Mouse (Mus musculus): ENCODE results near the gene Katnal1. TPM values are rescaled to one million over a fixed set of nuclear protein-coding genes. Genes with fewer than 3 reads are reported as not detected.

Katnal1 gene
- polyA plus RNA-seq, 1 experiment from 2014 or later: 13.7 TPM

DNA sequence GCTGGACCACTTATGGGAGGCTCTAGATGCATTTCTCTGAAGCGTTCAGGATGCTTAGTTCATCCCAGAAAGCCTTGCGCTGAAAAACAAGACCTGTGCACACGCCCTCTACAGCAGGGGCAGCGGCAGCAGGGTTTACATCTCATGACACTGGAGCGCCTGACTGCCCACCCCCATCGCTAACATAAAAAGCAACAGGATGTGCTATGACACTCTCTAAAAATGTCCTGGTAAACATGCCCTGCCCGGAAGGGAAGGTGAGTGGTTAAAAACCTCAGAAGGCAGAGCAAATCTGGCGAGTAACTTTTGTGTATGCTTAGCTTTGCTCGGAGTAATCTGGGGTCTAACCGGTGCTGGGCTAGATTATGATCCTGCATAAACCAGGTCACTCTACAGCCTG, 62.5 kb downstream of the Katnal1 start:
- Histone ChIP-seq H3K27me3 (no peaks in the 10 kb centered on the region), H3K9ac (no peak overlapping the region), H3K36me3 (no peaks in the 10 kb centered on the region), H3K4me2 (no peak overlapping the region), H3K4me1 (0 out of 2 replicates have a peak, but pooled peaks cover 5% of the 10 kb centered on the region), H3K27ac (no peak overlapping the region), H3K9me3 (replicated peaks) (no peaks in the 10 kb centered on the region), H3K4me3 (replicated peaks) (no peak overlapping the region)
- WGBS: 60% methylated on average over 10 of the region's 10 CpGs
- no peak for ATAC-seq (replicated peaks; ENCODE audit: low FRiP score)

DNA sequence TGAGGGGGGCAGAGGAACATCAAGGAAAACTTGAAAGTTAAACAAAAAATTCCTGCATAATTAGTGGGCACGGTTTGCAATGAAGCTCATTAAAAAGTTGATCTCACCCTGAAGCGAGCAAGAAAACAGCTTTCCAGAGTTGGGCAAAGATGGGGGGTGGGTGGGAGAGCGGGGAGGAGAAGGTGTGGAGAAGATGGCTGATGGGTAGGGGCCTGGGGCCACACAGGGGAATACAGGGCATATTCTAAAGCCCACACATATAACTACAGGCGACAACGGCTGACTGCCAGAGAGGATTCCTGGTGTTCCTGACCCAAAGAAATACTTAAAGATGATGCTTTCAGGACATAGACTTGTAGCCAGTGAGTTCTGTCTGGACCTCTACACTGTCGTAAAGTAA, 65.7 kb downstream of the Katnal1 start:
- H3K27ac ChIP-seq: no peak overlapping the region
- 70% methylated on average over 6 of the region's 6 CpGs for WGBS
- no peaks in the 10 kb centered on the region for H3K36me3 ChIP-seq
- no peak for ATAC-seq (replicated peaks; ENCODE audit: low FRiP score)
- H3K27me3 ChIP-seq: no peaks in the 10 kb centered on the region
- H3K4me1 ChIP-seq: 0 out of 2 replicates have a peak, but pooled peaks cover 8% of the 10 kb centered on the region
- H3K9ac ChIP-seq: no peak overlapping the region
- H3K4me3 ChIP-seq (replicated peaks): no peak overlapping the region
- no peak overlapping the region for H3K4me2 ChIP-seq
- no peaks in the 10 kb centered on the region for H3K9me3 ChIP-seq (replicated peaks)

DNA sequence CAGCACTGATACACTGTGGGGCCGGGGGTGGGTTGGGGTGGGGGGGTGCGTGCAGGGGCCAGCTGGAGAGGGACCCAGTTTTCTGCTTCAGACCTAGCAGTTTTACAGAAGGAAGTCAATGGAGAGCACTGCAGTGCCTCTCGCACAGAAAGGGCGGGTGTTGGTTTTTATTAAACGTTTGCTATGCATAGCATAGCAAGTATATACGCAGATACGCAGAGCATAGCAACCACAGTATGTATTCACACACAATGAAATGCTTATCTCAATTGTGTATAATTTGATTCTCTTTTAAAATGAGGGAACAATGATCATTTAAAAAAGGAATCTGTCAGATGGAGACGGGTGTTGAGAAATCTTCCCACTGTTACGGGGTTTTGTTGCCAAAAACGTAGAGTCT, 66.3 kb downstream of the Katnal1 start:
- no peaks in the 10 kb centered on the region for H3K9me3 ChIP-seq (replicated peaks)
- H3K27me3 ChIP-seq: no peaks in the 10 kb centered on the region
- no peak overlapping the region for H3K9ac ChIP-seq
- ATAC-seq (replicated peaks; ENCODE audit: low FRiP score): no peak
- H3K4me1 ChIP-seq: 0 out of 2 replicates have a peak, but pooled peaks cover 8% of the 10 kb centered on the region
- H3K4me2 ChIP-seq: no peak overlapping the region
- no peaks in the 10 kb centered on the region for H3K36me3 ChIP-seq
- no peak overlapping the region for H3K4me3 ChIP-seq (replicated peaks)
- WGBS: 86% methylated on average over 10 of the region's 10 CpGs
- H3K27ac ChIP-seq: no peak overlapping the region

DNA sequence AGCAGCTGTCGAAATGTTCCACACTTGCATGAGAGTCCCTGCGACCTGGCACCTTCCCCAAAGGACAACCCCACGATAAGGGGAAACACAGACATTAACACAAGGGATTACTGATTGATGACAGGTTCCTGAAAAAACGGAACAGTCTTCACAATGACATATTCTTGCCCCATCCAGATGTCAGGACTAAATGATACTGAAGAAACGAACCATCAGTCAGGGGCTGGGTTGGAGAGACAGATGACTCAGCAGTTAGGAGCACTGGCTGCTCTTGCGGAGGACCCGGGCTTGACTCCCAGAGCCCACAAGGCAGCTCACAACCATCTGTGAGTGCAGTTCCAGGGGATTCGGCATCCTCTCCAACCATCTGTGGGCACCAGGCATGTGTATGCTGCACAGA, 67.0 kb downstream of the Katnal1 start:
- Histone ChIP-seq H3K4me3 (replicated peaks) (no peak overlapping the region), H3K9ac (no peak overlapping the region), H3K9me3 (replicated peaks) (no peaks in the 10 kb centered on the region), H3K27me3 (no peaks in the 10 kb centered on the region), H3K4me1 (0 out of 2 replicates have a peak, but pooled peaks cover 8% of the 10 kb centered on the region), H3K4me2 (no peak overlapping the region), H3K36me3 (no peaks in the 10 kb centered on the region), H3K27ac (no peak overlapping the region)
- ATAC-seq (replicated peaks; ENCODE audit: low FRiP score): no peak
- 72% methylated on average over 8 of the region's 8 CpGs for WGBS

DNA sequence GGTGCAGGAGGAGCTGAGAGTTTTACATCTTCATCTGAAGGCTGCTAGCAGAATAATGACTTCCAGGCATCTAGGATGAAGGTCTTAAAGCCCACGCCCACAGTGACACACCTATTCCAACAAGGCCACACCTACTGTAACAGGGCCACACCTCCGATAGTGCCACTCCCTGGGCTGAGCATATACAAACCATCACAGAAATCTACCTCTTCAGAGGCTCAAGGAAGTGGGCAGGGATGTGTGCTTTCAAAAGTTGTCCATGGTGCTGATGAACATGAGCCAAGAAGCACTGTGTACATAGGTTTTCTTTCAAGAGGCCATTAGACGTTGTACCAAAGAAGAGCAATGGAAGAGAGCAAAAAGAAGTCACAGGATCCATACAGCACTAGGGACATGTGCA, 71.6 kb downstream of the Katnal1 start:
- WGBS: 82% methylated on average over 3 of the region's 3 CpGs
- no peak for ATAC-seq (replicated peaks; ENCODE audit: low FRiP score)
- H3K27me3 ChIP-seq: no peaks in the 10 kb centered on the region
- no peak overlapping the region for H3K27ac ChIP-seq
- H3K4me1 ChIP-seq: 0 out of 2 replicates have a peak, but pooled peaks cover 3% of the 10 kb centered on the region
- no peaks in the 10 kb centered on the region for H3K36me3 ChIP-seq
- H3K4me2 ChIP-seq: no peak overlapping the region
- H3K4me3 ChIP-seq (replicated peaks): no peak overlapping the region
- H3K9ac ChIP-seq: no peak overlapping the region
- H3K9me3 ChIP-seq (replicated peaks): no peaks in the 10 kb centered on the region

DNA sequence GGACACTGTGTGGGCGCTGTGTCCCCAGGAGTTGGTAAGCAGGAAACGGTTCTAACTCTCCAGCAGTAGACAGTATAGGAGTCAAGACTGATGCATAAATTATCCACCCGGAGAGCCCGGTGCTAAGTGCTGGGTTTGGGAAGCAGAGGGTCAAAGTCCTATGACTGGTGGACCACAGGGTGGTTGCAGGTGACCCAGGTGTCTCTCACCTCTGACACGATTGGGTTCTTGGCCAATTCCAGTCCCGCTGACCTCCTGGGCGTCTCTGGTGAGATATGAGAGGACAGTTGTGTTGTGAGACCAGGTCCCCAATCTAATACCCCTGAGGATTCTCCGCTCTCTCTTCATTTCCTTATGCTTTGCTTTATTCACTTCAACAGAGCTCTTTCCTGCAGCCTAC, 74.1 kb downstream of the Katnal1 start:
- Histone ChIP-seq H3K36me3 (no peaks in the 10 kb centered on the region), H3K4me3 (replicated peaks) (no peak overlapping the region)
- ATAC-seq (replicated peaks; ENCODE audit: low FRiP score): no peak

DNA sequence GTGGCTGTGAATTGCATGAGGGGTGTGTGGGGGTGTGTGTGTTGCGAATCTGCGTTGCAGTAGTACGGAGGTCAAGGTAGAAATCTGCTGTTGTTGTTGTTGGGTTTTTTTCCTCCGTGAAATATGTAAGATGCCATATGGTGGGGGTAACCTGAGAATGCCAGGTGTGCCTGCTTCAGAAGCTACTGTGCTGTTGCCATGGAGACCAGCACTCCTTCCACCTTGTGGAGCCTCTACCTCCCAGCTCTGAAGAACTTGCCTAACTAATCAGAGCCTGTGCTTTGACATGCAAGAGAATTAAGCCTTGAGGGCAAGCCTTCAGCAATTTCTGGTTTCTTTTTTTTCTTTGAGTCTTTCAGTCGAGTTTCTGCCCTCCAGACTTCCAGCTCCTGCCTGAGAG, 75.0 kb downstream of the Katnal1 start:
- Histone ChIP-seq H3K4me1 (no peaks in the 10 kb centered on the region), H3K27ac (no peak overlapping the region), H3K36me3 (no peaks in the 10 kb centered on the region), H3K9me3 (replicated peaks) (no peaks in the 10 kb centered on the region), H3K9ac (no peak overlapping the region), H3K4me3 (replicated peaks) (no peak overlapping the region), H3K4me2 (no peak overlapping the region), H3K27me3 (no peaks in the 10 kb centered on the region)
- ATAC-seq (replicated peaks; ENCODE audit: low FRiP score): no peak
- 23% methylated on average over 5 of the region's 5 CpGs for WGBS

More for the DNA sequence above, 74.1 kb downstream of the Katnal1 start:
- 68% methylated on average over 8 of the region's 8 CpGs for WGBS
- Histone ChIP-seq H3K27ac (no peak overlapping the region), H3K4me1 (0 out of 2 replicates have a peak, but pooled peaks cover 2% of the 10 kb centered on the region), H3K9ac (no peak overlapping the region), H3K4me2 (no peak overlapping the region), H3K9me3 (replicated peaks) (no peaks in the 10 kb centered on the region), H3K27me3 (no peaks in the 10 kb centered on the region)

DNA sequence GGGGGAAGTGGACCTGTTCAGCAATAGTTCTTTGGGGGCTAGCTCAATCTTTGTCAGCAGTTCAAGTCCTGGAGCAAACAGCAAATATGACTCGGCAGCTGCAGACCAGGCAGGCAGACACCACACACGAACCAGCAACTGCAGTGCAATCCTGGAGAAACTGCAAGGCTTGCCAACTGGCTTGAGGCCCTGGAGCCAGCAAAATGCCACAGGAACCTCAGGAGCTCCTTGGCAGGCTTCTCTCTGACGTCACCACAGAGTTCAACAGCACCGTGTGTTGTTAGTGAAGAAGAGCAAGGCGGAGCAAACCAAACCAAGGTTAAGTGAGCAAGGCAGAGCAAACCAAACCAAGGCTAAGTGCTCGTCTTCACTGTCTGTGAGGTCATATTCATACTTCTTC, 79.6 kb downstream of the Katnal1 start:
- ATAC-seq (replicated peaks; ENCODE audit: low FRiP score): no peak
- H3K27me3 ChIP-seq: no peaks in the 10 kb centered on the region
- no peak overlapping the region for H3K4me3 ChIP-seq (replicated peaks)
- H3K4me1 ChIP-seq: 0 out of 2 replicates have a peak, but pooled peaks cover 8% of the 10 kb centered on the region
- H3K27ac ChIP-seq: no peak overlapping the region
- no peaks in the 10 kb centered on the region for H3K36me3 ChIP-seq
- no peaks in the 10 kb centered on the region for H3K9me3 ChIP-seq (replicated peaks)
- 89% methylated on average over 6 of the region's 6 CpGs for WGBS
- no peak overlapping the region for H3K9ac ChIP-seq
- no peak overlapping the region for H3K4me2 ChIP-seq

DNA sequence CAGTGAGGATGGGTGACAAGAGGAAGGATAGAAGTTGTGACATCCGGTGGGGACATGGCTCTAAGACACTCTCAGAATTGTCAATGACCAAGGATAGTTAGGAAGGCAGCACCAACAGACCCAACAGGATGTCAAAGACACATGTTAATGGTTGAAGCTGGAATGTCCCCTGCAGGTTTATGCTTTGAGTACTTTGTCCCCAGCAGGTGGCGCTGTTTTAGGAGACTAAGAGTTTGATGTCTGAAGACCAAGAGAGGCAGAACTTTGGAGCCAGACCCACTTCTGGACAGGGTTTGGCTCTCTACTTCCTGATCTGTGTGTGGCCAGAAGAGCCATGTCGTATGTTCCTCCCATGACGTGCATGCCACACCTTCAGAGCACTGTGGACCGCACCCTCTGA, 82.1 kb downstream of the Katnal1 start:
- Histone ChIP-seq H3K9ac (no peak overlapping the region), H3K4me3 (replicated peaks) (no peak overlapping the region), H3K36me3 (no peaks in the 10 kb centered on the region), H3K4me2 (no peak overlapping the region), H3K27me3 (no peaks in the 10 kb centered on the region), H3K9me3 (replicated peaks) (no peaks in the 10 kb centered on the region), H3K4me1 (0 out of 2 replicates have a peak, but pooled peaks cover 8% of the 10 kb centered on the region), H3K27ac (no peak overlapping the region)
- ATAC-seq (replicated peaks; ENCODE audit: low FRiP score): no peak
- 97% methylated on average over 5 of the region's 5 CpGs for WGBS

DNA sequence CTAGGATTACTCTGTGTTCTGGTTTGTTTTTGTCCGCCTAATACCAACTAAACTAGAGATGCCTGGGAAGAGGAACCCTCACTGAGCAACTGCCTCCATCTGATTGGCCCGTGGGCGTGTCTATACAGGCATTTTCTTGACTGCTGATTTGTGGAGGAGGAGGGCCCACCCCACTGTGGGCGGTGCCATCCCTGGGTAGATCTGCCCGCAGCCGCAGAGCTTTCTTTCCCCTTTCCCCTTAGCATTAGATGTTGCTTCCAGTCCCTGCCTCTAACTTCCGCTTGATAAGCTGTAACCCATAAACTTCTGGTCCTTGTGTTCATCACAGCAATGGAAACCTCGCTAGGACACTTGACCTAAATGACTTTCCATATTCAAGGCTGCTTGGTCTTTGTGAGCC, 92.1 kb downstream of the Katnal1 start:
- Histone ChIP-seq H3K4me2 (no peak overlapping the region), H3K9ac (no peak overlapping the region), H3K27ac (no peak overlapping the region), H3K36me3 (no peaks in the 10 kb centered on the region), H3K4me1 (peaks cover 4% of the 10 kb centered on the region), H3K9me3 (replicated peaks) (no peaks in the 10 kb centered on the region), H3K4me3 (replicated peaks) (no peak overlapping the region), H3K27me3 (peaks cover 21% of the 10 kb centered on the region)
- ATAC-seq (replicated peaks; ENCODE audit: low FRiP score): peak; percentile 70; the same call in 1 of the 2 replicates
- WGBS: 47% methylated on average over 8 of the region's 8 CpGs

DNA sequence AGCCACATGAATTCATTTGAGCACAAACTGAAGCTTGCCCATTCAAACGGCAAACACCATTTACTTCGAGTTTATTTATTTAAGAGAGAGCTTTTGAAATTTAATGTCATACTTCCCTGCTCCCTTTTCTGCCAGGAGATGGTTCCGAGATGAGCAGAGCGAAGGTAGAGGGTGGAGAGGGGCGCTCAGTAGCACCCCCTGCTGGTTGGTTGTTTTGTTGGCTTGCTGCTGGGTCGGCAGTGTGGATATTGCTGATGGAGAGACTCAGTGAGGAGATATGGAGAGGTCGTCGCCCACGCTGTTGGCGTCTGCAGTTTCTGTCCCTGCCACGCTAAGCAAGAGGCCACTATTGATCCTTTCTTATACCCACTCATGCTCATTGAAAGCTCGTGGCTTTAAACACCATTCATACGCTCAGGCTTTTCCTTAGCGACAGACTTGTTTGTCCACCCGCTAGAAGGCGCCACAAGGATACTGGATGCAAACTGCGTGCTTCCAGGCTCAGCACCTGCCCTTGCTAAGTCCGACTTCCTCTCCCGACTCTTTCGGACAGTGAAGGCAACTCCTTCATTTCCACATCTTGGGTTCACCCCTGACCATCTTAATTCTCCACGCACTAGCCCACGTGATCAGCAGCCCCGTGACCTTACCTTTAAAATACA, 97.4 kb downstream of the Katnal1 start:
- peaks cover 49% of the 10 kb centered on the region for H3K27me3 ChIP-seq

DNA sequence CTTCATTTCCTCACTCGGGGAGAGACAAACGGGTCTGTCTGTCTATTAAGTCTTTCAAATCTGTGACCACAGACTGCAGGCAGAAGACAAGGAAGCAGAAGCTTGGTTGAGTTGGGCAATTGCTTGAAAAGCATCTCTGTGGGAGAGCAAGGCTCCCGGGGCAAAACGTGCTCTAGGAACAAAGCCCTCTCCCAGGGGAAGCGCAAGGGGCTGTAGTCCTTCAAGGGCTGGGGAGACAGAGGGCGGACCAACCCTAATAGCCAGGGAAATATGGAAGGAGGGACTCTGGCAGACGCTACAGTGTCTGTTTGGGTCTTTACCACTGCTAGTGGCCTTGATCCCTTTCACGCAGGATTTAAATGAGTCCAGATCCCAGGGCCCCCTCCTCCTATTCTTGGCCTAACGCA, 98.0 kb downstream of the Katnal1 start:
- WGBS: 12% methylated on average over 9 of the region's 9 CpGs
- H3K27me3 ChIP-seq: peaks cover 49% of the 10 kb centered on the region
- peak overlapping the region; percentile 31 for H3K4me3 ChIP-seq (replicated peaks)
- no peaks in the 10 kb centered on the region for H3K9me3 ChIP-seq (replicated peaks)
- no peak overlapping the region for H3K27ac ChIP-seq
- H3K9ac ChIP-seq: no peak overlapping the region
- H3K4me2 ChIP-seq: peak overlapping the region; percentile 57
- no peaks in the 10 kb centered on the region for H3K36me3 ChIP-seq
- peaks cover 18% of the 10 kb centered on the region for H3K4me1 ChIP-seq
- no peak for ATAC-seq (replicated peaks; ENCODE audit: low FRiP score)

More for the DNA sequence above, 97.4 kb downstream of the Katnal1 start:
- ATAC-seq (replicated peaks; ENCODE audit: low FRiP score): 0 out of 2 replicates have a peak, but pooled peaks have one; percentile 43
- Histone ChIP-seq H3K4me2 (peak overlapping the region; percentile 57), H3K9me3 (replicated peaks) (no peaks in the 10 kb centered on the region), H3K27ac (no peak overlapping the region), H3K36me3 (no peaks in the 10 kb centered on the region), H3K4me1 (peaks cover 16% of the 10 kb centered on the region), H3K4me3 (replicated peaks) (peak overlapping the region; percentile 31), H3K9ac (no peak overlapping the region)
- WGBS: 7% methylated on average over 23 of the region's 23 CpGs

DNA sequence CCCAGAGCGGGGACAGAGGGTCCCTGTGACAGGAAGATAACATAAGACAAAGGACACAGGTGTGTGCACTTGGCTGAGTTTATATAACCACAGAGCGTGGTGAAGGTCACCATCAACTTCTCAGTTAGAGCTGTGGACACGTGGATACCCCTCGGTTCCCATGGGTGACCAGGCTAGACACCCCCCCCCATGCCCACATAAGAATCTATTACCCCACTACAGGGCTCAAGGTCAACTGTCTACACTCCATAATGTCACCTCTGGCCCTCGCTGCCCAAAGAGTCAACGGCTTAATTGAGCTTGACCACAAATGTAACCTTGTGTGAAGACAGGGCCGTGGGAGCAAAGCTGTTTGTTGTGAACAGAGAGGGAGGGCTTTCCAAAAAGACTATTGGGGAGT, 103.4 kb downstream of the Katnal1 start:
- Histone ChIP-seq H3K9me3 (replicated peaks) (no peaks in the 10 kb centered on the region), H3K36me3 (no peaks in the 10 kb centered on the region), H3K4me3 (replicated peaks) (no peak overlapping the region), H3K27me3 (peaks cover 42% of the 10 kb centered on the region), H3K27ac (no peak overlapping the region), H3K9ac (no peak overlapping the region), H3K4me1 (peaks cover 13% of the 10 kb centered on the region), H3K4me2 (no peak overlapping the region)
- peak; percentile 70 for ATAC-seq (replicated peaks; ENCODE audit: low FRiP score)
- WGBS: 42% methylated on average over 7 of the region's 7 CpGs

Data from kidney, embryonic 15.5 days (tissue).